Mouse (Mus musculus): ENCODE data around the gene Nr1h4.

DNA sequence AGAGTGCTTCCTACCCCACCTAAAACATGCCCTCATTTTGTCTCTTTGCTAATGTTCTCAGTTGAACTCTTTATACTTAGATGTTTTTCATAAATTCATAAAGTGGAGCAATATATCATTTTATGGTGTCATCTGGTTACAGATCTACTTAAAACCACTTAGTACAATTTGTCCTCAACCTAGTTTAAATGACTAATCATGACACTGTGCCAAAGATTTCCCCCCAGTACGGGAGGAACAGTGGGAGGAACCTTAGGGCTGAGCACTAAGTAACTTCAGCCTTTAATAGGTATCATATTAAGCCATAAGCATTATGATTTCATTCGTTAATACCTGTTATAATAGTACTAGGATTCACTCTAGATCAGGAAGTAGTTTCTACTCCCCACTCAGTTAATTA is 17.6 kb downstream of the Nr1h4 start:
- TF ChIP-seq POLR2A (IDR thresholded peaks at IDR 0.05; ENCODE audit: extremely low read depth, insufficient read depth, low read length) (no peak), CTCF (IDR thresholded peaks at IDR 0.05; ENCODE audit: low read depth, low read length) (no peak)
